Mouse (Mus musculus): ENCODE data around the gene Sept3. TPM values are rescaled to one million over a fixed set of nuclear protein-coding genes. Genes with fewer than 3 reads are reported as not detected.
"Not testable (repeated sequence)": the region's sequence is repeated elsewhere in the genome, so short reads cannot be mapped to it uniquely, and the experiment has no call there.

The Sept3 gene
- polyA plus RNA-seq, 1 experiment from 2014 or later, result 406 TPM

DNA sequence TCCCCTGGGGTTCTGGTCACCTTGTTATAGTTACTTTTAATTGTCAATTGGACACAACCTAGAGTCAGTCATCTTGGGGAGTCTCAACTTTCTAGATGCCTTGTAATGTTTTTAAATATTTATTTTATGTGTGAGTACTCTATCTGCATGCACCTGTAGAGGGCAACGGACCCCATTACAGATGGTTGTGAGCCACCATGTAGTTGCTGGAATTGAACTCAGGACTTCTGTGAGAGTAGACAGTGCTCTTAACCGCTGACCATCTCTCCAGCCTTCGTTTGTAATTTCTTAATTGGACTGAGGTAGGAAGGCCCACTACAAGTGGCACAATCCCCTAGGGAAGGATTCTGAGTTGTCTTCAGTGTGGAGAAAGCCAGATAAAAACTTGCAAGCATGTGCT, 31.4 kb upstream of the Sept3 start:
- Histone ChIP-seq H3K9me3 (replicated peaks; ENCODE audit: control insufficient read depth, low read length, poor library complexity, severe bottlenecking) (no peaks in the 10 kb centered on the region), H3K36me3 (ENCODE audit: control insufficient read depth, insufficient read depth, low read length) (no peaks in the 10 kb centered on the region), H3K4me2 (ENCODE audit: low read length) (peak overlapping the region; percentile 78), H3K9ac (ENCODE audit: low read depth, low read length) (no peak overlapping the region; the same call in 1 of the 2 replicates), H3K4me1 (ENCODE audit: control insufficient read depth, insufficient read depth, low read length) (peaks cover 6% of the 10 kb centered on the region; the same call in 1 of the 2 replicates), H3K27ac (ENCODE audit: low read length) (no peak overlapping the region), H3K4me3 (ENCODE audit: low read depth, low read length) (peak overlapping the region; percentile 66), H3K27me3 (ENCODE audit: control insufficient read depth, insufficient read depth, low read depth, low read length) (no peaks in the 10 kb centered on the region)
- WGBS, result 74% methylated on average over 3 of the region's 3 CpGs
- no peak for ATAC-seq

DNA sequence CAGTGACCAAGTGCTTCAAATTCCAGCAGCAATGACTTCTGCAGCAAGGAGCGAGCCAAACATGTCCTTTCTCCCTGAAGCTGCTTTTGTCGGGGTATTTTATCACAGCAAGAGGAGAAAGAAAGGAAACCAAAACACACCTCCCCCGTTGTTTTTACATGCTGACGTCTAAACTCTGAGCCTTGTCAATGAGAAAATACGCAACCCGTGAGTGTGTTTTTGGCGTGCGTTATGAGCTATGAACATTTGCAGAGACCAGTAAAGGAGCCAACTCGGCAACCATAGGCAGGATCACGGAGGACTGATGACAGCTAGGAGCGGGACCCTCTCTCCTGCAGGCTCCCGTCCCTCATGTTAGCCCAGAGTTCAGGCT, 31.0 kb upstream of the Sept3 start:
- no peak; the same call in 1 of the 2 replicates for ATAC-seq
- H3K9me3 ChIP-seq (replicated peaks; ENCODE audit: control insufficient read depth, low read length, poor library complexity, severe bottlenecking), result no peaks in the 10 kb centered on the region

DNA sequence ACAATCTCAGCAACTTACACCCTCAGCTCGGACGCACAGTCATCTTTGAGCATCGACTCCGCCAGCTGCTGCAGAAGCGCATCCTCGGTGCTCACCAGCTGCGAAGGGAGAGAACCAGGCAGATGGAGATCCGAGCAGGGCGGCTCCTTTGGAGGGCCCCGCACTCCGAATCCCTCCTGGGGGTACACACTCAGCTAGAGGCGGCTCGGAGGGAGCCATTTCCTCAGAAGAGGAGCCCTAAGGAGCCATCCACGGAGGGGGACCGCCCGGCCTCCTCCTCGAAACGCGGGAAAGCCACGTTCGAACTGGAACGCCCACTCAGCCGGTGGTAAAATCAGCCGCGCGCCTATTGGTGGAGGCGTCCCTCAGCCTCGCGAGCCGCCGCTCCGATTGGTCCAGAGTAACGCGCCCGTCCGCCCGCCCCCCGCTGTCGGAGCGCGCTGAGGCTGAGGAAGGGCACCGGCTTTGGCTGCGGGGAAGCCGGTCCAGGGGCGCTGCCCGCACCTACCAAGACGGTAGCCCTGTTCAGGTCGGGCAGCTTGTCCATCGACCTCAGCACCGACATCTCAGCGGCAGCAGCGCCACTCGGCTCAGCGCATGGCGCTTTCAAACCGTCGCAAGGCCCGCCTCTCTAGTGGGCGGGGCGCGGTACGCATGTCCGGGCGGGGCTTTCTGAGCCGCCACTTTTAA, 30.4 kb upstream of the Sept3 start, which contains the start of gene Cenpm:
TSS of gene Cenpm (minus strand) at position 634 of the 690 bp plus-strand sequence.
- Histone ChIP-seq H3K9ac (ENCODE audit: low read depth, low read length) (peak within 1 kb of the TSS; percentile 66), H3K27ac (ENCODE audit: low read length) (peak within 1 kb of the TSS; percentile 68), H3K36me3 (ENCODE audit: control insufficient read depth, insufficient read depth, low read length) (no peaks in the 10 kb centered on the region), H3K4me2 (ENCODE audit: low read length) (peak within 1 kb of the TSS; percentile 78), H3K27me3 (ENCODE audit: control insufficient read depth, insufficient read depth, low read depth, low read length) (no peaks in the 10 kb centered on the region), H3K4me1 (ENCODE audit: control insufficient read depth, insufficient read depth, low read length) (peaks cover 6% of the 10 kb centered on the region; the same call in 1 of the 2 replicates), H3K4me3 (ENCODE audit: low read depth, low read length) (peak within 1 kb of the TSS; percentile 66), H3K9me3 (replicated peaks; ENCODE audit: control insufficient read depth, low read length, poor library complexity, severe bottlenecking) (no peaks in the 10 kb centered on the region)
- peak; percentile 97 for ATAC-seq
- WGBS, result under 1% methylated on average over 53 of the region's 65 CpGs

More for the DNA sequence above, 31.0 kb upstream of the Sept3 start:
- Histone ChIP-seq H3K27ac (ENCODE audit: low read length) (no peak overlapping the region), H3K4me1 (ENCODE audit: control insufficient read depth, insufficient read depth, low read length) (peaks cover 6% of the 10 kb centered on the region; the same call in 1 of the 2 replicates), H3K4me3 (ENCODE audit: low read depth, low read length) (peak overlapping the region; percentile 66), H3K36me3 (ENCODE audit: control insufficient read depth, insufficient read depth, low read length) (no peaks in the 10 kb centered on the region), H3K9ac (ENCODE audit: low read depth, low read length) (peak overlapping the region; percentile 66), H3K27me3 (ENCODE audit: control insufficient read depth, insufficient read depth, low read depth, low read length) (no peaks in the 10 kb centered on the region), H3K4me2 (ENCODE audit: low read length) (peak overlapping the region; percentile 78)
- WGBS, result 4% methylated on average over 12 of the region's 12 CpGs

DNA sequence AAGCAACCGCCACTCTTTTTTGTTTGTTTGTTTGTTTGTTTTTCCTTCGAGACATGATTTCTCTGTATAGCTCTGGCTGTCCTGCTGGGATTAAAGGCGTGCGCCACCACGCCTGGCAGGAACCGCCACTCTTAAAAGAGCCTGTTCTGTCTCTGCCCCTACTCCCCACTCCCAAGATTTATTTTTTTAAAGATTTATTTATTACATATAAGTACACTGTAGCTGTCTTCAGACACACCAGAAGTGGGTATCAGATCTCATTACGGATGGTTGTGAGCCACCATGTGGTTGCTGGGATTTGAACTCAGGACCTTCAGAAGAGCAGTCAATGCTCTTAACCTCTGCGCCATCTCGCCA, 29.9 kb upstream of the Sept3 start:
- H3K36me3 ChIP-seq (ENCODE audit: control insufficient read depth, insufficient read depth, low read length); H3K27me3 ChIP-seq (ENCODE audit: control insufficient read depth, insufficient read depth, low read depth, low read length); H3K9me3 ChIP-seq (replicated peaks; ENCODE audit: control insufficient read depth, low read length, poor library complexity, severe bottlenecking); H3K4me1 ChIP-seq (ENCODE audit: control insufficient read depth, insufficient read depth, low read length): not testable (repeated sequence)
- Histone ChIP-seq H3K4me3 (ENCODE audit: low read depth, low read length) (peak overlapping the region; percentile 66), H3K9ac (ENCODE audit: low read depth, low read length) (peak overlapping the region; percentile 66; the same call in 1 of the 2 replicates), H3K4me2 (ENCODE audit: low read length) (peak overlapping the region; percentile 78), H3K27ac (ENCODE audit: low read length) (peak overlapping the region; percentile 68; the same call in 1 of the 2 replicates)
- WGBS, result 21% methylated on average over 9 of the region's 9 CpGs
- peak; percentile 54 for ATAC-seq

DNA sequence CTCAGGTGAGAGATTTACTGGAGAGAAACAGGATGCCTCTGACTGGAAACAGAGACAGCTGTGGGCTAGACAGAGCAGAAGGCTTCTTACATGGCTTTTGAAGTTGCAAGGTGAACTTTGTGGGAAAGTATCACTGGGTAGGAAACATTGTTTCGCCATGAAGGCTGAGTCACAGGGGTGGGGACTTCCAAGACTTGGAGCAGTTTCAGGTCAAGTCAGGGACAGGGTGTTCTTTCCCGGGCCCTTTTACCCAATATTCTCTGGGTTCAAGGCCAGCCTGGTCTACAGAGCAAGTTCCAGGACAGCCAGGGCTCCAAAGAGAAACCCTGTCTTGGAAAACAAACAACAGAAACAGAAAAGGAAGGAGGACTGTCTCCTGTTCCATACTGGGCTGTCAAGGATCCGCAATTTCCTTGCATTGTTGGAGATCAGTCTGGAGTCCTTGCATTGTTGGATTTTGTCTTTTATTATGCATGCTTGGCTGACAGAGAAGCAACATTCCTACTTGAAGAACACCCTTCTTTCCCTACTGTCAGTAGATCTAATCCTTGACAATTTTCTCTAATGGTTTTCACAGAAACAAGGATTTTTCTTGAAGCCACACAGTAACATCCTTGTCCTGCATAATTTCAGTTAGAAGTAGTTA, 27.4 kb upstream of the Sept3 start:
- Histone ChIP-seq H3K4me1 (ENCODE audit: control insufficient read depth, insufficient read depth, low read length) (peaks cover 6% of the 10 kb centered on the region; the same call in 1 of the 2 replicates), H3K9me3 (replicated peaks; ENCODE audit: control insufficient read depth, low read length, poor library complexity, severe bottlenecking) (no peaks in the 10 kb centered on the region), H3K36me3 (ENCODE audit: control insufficient read depth, insufficient read depth, low read length) (no peaks in the 10 kb centered on the region), H3K4me2 (ENCODE audit: low read length) (no peak overlapping the region), H3K4me3 (ENCODE audit: low read depth, low read length) (no peak overlapping the region), H3K27me3 (ENCODE audit: control insufficient read depth, insufficient read depth, low read depth, low read length) (no peaks in the 10 kb centered on the region), H3K9ac (ENCODE audit: low read depth, low read length) (no peak overlapping the region), H3K27ac (ENCODE audit: low read length) (no peak overlapping the region)
- ATAC-seq, result no peak
- 83% methylated on average over 3 of the region's 3 CpGs for WGBS

DNA sequence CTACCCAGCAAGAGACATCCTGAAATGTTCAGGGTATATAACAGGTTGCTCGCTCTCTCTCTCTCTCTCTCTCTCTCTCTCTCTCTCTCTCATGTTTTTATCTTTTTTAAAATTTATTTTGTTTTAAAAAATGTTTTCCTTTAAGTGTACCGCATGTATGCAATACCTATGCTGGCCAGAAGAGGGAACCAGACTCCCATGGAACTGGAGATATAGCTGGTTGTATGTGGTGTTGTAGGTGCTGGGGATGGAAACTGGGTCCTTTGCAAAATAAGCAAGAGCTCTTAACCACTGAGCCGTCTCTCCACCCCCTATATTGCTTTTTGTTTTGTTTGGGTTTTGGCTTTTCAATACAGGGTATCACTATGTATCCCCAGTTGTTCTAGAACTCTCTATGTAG, 23.1 kb upstream of the Sept3 start:
- Histone ChIP-seq H3K36me3 (ENCODE audit: control insufficient read depth, insufficient read depth, low read length) (no peaks in the 10 kb centered on the region), H3K27ac (ENCODE audit: low read length) (no peak overlapping the region)
- 95% methylated on average over 3 of the region's 3 CpGs for WGBS

DNA sequence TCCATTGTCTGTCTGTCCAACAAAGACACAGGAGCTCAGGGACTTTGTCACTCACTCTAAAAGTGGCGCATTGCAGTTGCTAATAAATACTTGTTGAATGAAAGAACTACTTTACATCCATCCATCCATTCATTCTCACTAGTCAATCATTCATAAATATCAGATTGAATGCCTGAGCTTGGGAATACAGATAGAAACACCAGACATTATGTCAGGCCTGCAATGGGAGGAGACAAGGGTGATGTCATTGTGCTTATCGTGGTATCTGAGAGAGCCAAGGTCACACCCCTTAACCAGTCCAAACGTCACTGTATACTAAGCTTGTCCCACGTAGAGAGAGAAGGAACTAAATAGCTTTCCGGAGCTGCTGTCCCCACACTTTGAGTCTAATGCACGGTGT, 22.6 kb upstream of the Sept3 start, which contains the start of gene 1500009C09Rik:
TSS of gene 1500009C09Rik (plus strand) at position 301 of the 400 bp plus-strand sequence.
- ATAC-seq, result no peak
- 88% methylated on average over 6 of the region's 6 CpGs for WGBS
- H3K9me3 ChIP-seq (replicated peaks; ENCODE audit: control insufficient read depth, low read length, poor library complexity, severe bottlenecking), result no peaks in the 10 kb centered on the region
- no peaks in the 10 kb centered on the region for H3K27me3 ChIP-seq (ENCODE audit: control insufficient read depth, insufficient read depth, low read depth, low read length)
- no peaks in the 10 kb centered on the region for H3K36me3 ChIP-seq (ENCODE audit: control insufficient read depth, insufficient read depth, low read length)
- no peak within 1 kb of the TSS for H3K9ac ChIP-seq (ENCODE audit: low read depth, low read length)
- H3K4me2 ChIP-seq (ENCODE audit: low read length), result no peak within 1 kb of the TSS
- no peak within 1 kb of the TSS for H3K27ac ChIP-seq (ENCODE audit: low read length)
- H3K4me1 ChIP-seq (ENCODE audit: control insufficient read depth, insufficient read depth, low read length), result peaks cover 16% of the 10 kb centered on the region
- no peak within 1 kb of the TSS for H3K4me3 ChIP-seq (ENCODE audit: low read depth, low read length)

More for the DNA sequence above, 23.1 kb upstream of the Sept3 start:
- no peak for ATAC-seq
- Histone ChIP-seq H3K9me3 (replicated peaks; ENCODE audit: control insufficient read depth, low read length, poor library complexity, severe bottlenecking) (no peaks in the 10 kb centered on the region), H3K9ac (ENCODE audit: low read depth, low read length) (no peak overlapping the region), H3K4me2 (ENCODE audit: low read length) (no peak overlapping the region), H3K4me1 (ENCODE audit: control insufficient read depth, insufficient read depth, low read length) (peaks cover 11% of the 10 kb centered on the region), H3K4me3 (ENCODE audit: low read depth, low read length) (no peak overlapping the region), H3K27me3 (ENCODE audit: control insufficient read depth, insufficient read depth, low read depth, low read length) (no peaks in the 10 kb centered on the region)

DNA sequence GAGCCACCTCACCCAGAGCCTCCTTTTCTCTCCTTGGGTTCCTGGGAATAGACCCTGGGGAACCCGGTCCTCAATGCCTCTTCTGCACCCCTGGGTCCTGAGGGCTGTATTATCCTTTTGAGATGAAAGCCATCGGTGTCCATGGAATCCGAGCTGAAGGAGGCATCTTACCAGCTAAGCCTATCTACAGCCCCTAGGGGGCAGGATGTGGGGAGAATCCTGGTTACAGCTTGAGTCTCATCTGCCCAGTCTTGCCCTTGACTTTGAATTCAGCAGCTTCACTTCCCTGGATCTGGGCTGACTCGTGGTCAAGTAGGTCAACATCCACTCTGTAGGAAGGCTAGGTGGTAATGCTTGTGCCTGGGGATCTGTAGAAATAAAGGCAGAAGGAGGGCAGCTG, 19.4 kb upstream of the Sept3 start:
- Histone ChIP-seq H3K9me3 (replicated peaks; ENCODE audit: control insufficient read depth, low read length, poor library complexity, severe bottlenecking) (no peaks in the 10 kb centered on the region), H3K27ac (ENCODE audit: low read length) (peak overlapping the region; percentile 94), H3K9ac (ENCODE audit: low read depth, low read length) (0 out of 2 replicates have a peak overlapping the region, but pooled peaks have one; percentile 1), H3K4me1 (ENCODE audit: control insufficient read depth, insufficient read depth, low read length) (peaks cover 25% of the 10 kb centered on the region), H3K4me2 (ENCODE audit: low read length) (peak overlapping the region; percentile 74), H3K4me3 (ENCODE audit: low read depth, low read length) (peak overlapping the region; percentile 65; the same call in 1 of the 2 replicates), H3K36me3 (ENCODE audit: control insufficient read depth, insufficient read depth, low read length) (no peaks in the 10 kb centered on the region), H3K27me3 (ENCODE audit: control insufficient read depth, insufficient read depth, low read depth, low read length) (no peaks in the 10 kb centered on the region)
- WGBS, result 33% methylated on average over 4 of the region's 4 CpGs
- ATAC-seq, result no peak

DNA sequence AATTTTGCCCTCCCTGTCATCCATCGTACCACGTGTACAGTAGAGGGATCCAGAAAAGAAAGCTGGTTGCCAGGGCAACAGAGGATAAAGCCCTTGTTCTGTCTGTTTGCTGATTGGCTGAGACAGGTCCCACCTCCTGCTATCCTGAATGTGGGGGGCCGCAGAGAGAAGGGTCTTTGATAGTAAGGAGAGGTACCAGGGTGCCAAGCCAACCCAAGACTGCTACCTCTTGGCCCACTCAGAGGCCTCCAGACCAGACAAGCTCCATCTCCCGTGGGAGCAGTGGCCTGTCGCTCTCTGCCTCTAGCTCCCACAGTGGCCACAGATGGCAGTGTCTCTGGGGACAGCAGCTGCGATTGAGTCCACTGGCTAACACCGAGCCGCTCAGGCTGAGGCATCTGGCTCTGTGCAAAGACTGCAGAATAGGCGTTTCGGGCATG, 18.7 kb upstream of the Sept3 start:
- 2% methylated on average over 10 of the region's 10 CpGs for WGBS
- peaks cover 25% of the 10 kb centered on the region for H3K4me1 ChIP-seq (ENCODE audit: control insufficient read depth, insufficient read depth, low read length)
- peak; percentile 95 for ATAC-seq

More for the DNA sequence above, 18.7 kb upstream of the Sept3 start:
- H3K9me3 ChIP-seq (replicated peaks; ENCODE audit: control insufficient read depth, low read length, poor library complexity, severe bottlenecking), result no peaks in the 10 kb centered on the region
- H3K27ac ChIP-seq (ENCODE audit: low read length), result peak overlapping the region; percentile 94
- H3K4me3 ChIP-seq (ENCODE audit: low read depth, low read length), result peak overlapping the region; percentile 65
- no peaks in the 10 kb centered on the region for H3K27me3 ChIP-seq (ENCODE audit: control insufficient read depth, insufficient read depth, low read depth, low read length)
- H3K4me2 ChIP-seq (ENCODE audit: low read length), result peak overlapping the region; percentile 74
- H3K9ac ChIP-seq (ENCODE audit: low read depth, low read length), result peak overlapping the region; percentile 78
- H3K36me3 ChIP-seq (ENCODE audit: control insufficient read depth, insufficient read depth, low read length), result no peaks in the 10 kb centered on the region

Data from midbrain, embryonic 16.5 days (tissue).